16 mouse cellular contexts compared by ENCODE assay signal in genomic region chr1:132449742-132450141, GRCm38 (mm10).
"Had no signal": no experiment of that assay in that cellular context is flagged by ENCODE, and none has a peak within 500 bp of the region (broad histone marks: within the 10 kb centered on the region; RNA-seq: fewer than 3 reads in every experiment).

No protein-coding gene starts in this region.

- H3K4me1 ChIP-seq: neural tube, embryonic 13.5 days; neural tube, embryonic 15.5 days; stomach, embryonic 15.5 days had no signal

- H3K27ac ChIP-seq: neural tube, embryonic 13.5 days; neural tube, embryonic 15.5 days; stomach, embryonic 15.5 days; stomach, postnatal 0 days had no signal

- H3K9me3 ChIP-seq: neural tube, embryonic 13.5 days; neural tube, embryonic 15.5 days; stomach, embryonic 15.5 days had no signal

- H3K4me3 ChIP-seq: neural tube, embryonic 13.5 days; neural tube, embryonic 15.5 days; stomach, embryonic 15.5 days had no signal

- DNase-seq: retina, postnatal 1 day; right cerebral cortex, adult 18-20 months; right cerebral cortex, postnatal 14 days; right cerebral cortex, postnatal 25 days; right cerebral cortex, postnatal 4 days; spleen, adult 18-20 months; thymus, adult 18-20 months; thymus, adult 2 months; thymus, postnatal 14 days; thymus, postnatal 25 days; thymus, postnatal 36 days; thymus, postnatal 4 days had no signal

- H3K27me3 ChIP-seq: neural tube, embryonic 13.5 days; neural tube, embryonic 15.5 days; stomach, embryonic 15.5 days had no signal
